Mouse (Mus musculus) liver, embryonic 11.5 days (tissue): ENCODE results near the gene Ppp1r32. TPM values are rescaled to one million over a fixed set of nuclear protein-coding genes. Genes with fewer than 3 reads are reported as not detected.
A peak's percentile ranks its signal among the peaks of the same experiment; 100 is the strongest.

Experiments
- ATAC-seq: fragments of 200-750 bp; cut with Nextera tagmentation; replicated peaks from 2 replicates; pipeline ENCODE4 v1.8.0; 2017; ENCODE audit warnings: moderate number of reproducible peaks, mild to moderate bottlenecking, moderate TSS enrichment, moderate library complexity; ENCODE audit not compliant: low FRiP score
- DNase-seq: peaks from one replicate; pipeline ENCODE4 v3.0.0-alpha.2; 2017; ENCODE audit warnings: low spot score
- H3K27ac ChIP-seq: fragments of 300-500 bp; sonication (generic); 2 replicates; pipeline ENCODE4 v1.5.1; 2014; ENCODE audit warnings: mild to moderate bottlenecking, low read depth, low read length, control low read depth
- H3K27me3 ChIP-seq: fragments of 300-500 bp; sonication (generic); replicated peaks from 2 replicates; pipeline ENCODE4 v1.6.1; 2014; ENCODE audit warnings: low read length, mixed read lengths; ENCODE audit not compliant: control insufficient read depth, insufficient read depth
- H3K36me3 ChIP-seq: fragments of 300-500 bp; sonication (generic); 2 replicates; pipeline ENCODE4 v1.6.1; 2014; ENCODE audit warnings: mild to moderate bottlenecking, low read length, moderate library complexity, mixed read lengths; ENCODE audit not compliant: control insufficient read depth, insufficient read depth
- H3K4me1 ChIP-seq: fragments of 300-500 bp; sonication (generic); replicated peaks from 2 replicates; pipeline ENCODE4 v1.6.1; 2014; ENCODE audit warnings: low read length, mixed read lengths; ENCODE audit not compliant: control insufficient read depth, insufficient read depth
- H3K4me2 ChIP-seq: fragments of 300-500 bp; sonication (generic); 2 replicates; pipeline ENCODE4 v1.6.1; 2014; ENCODE audit warnings: mild to moderate bottlenecking, control low read depth, moderate library complexity
- H3K4me3 ChIP-seq: fragments of 300-500 bp; sonication (generic); 2 replicates; pipeline ENCODE4 v1.5.1; 2014; ENCODE audit warnings: low read depth, low read length, control low read depth
- H3K9ac ChIP-seq: fragments of 300-500 bp; sonication (generic); 2 replicates; pipeline ENCODE4 v1.6.1; 2014; ENCODE audit warnings: low read depth, low read length, control low read depth
- H3K9me3 ChIP-seq: fragments of 300-500 bp; sonication (generic); 2 replicates; pipeline ENCODE4 v1.6.1; 2016; ENCODE audit warnings: low read length, inconsistent platforms, mixed read lengths; ENCODE audit not compliant: control insufficient read depth
- WGBS: fragments of 180-500 bp; shearing (Covaris S2); extraction: QIAGEN DNeasy Blood & Tissue Kit; methylation state at CpG from one replicate; pipeline ENCODE4 v1.1.7; 2014; 5-methylcytosine and 5-hydroxymethylcytosine counted together
- polyA plus RNA-seq: library from polyadenylated mRNA; unstranded; fragments of >200 nt; fragmentation: Nextera tagmentation; extraction: Ambion mirVana; gene quantifications from 2 replicates; pipeline ENCODE4 v1.2.1, GENCODE M21; 2014

Gene Ppp1r32
- polyA plus RNA-seq, 1 experiment from 2014 or later = 0.12 TPM

- 79% methylated on average over 6 of the region's 6 CpGs for WGBS
- H3K27ac ChIP-seq = no peak overlapping the region
- no peak overlapping the region for H3K9ac ChIP-seq
- H3K4me1 ChIP-seq = no peaks in the 10 kb centered on the region
- H3K4me3 ChIP-seq = no peak overlapping the region
- no peak overlapping the region for H3K4me2 ChIP-seq
- ATAC-seq (no peak), DNase-seq (no peak)
- no peaks in the 10 kb centered on the region for H3K9me3 ChIP-seq
- H3K36me3 ChIP-seq = peaks cover 12% of the 10 kb centered on the region; the same call in 1 of the 2 replicates
- no peaks in the 10 kb centered on the region for H3K27me3 ChIP-seq
Measured at GRCm38 (mm10) chr19:10510759-10511330, 28.1 kb upstream of the Ppp1r32 start.

GRCm38 (mm10) chr19:10502571-10502970, 19.8 kb upstream of the Ppp1r32 start:
- Histone ChIP-seq H3K4me3 (no peak overlapping the region), H3K4me1 (0 out of 2 replicates have a peak, but pooled peaks cover 5% of the 10 kb centered on the region), H3K9ac (no peak overlapping the region), H3K27ac (no peak overlapping the region), H3K27me3 (no peaks in the 10 kb centered on the region), H3K4me2 (no peak overlapping the region), H3K36me3 (peaks cover 17% of the 10 kb centered on the region; the same call in 1 of the 2 replicates), H3K9me3 (no peaks in the 10 kb centered on the region)
- DNase-seq (peak; percentile 52), ATAC-seq (peak; percentile 56)
- WGBS = 15% methylated on average over 4 of the region's 4 CpGs

- Histone ChIP-seq H3K9ac (no peak overlapping the region), H3K27ac (no peak overlapping the region), H3K4me1 (peaks cover 5% of the 10 kb centered on the region; the same call in 1 of the 2 replicates), H3K4me2 (no peak overlapping the region), H3K4me3 (no peak overlapping the region), H3K9me3 (no peaks in the 10 kb centered on the region), H3K27me3 (no peaks in the 10 kb centered on the region), H3K36me3 (peaks cover 13% of the 10 kb centered on the region; the same call in 1 of the 2 replicates)
- ATAC-seq = no peak
- DNase-seq = no peak
- 88% methylated on average over 8 of the region's 8 CpGs for WGBS
Measured at GRCm38 (mm10) chr19:10500581-10500980, 17.9 kb upstream of the Ppp1r32 start.

- DNase-seq = no peak
- no peak overlapping the region for H3K4me2 ChIP-seq
- H3K36me3 ChIP-seq = peaks cover 11% of the 10 kb centered on the region; the same call in 1 of the 2 replicates
- no peak overlapping the region for H3K27ac ChIP-seq
- 0 out of 2 replicates have a peak, but pooled peaks have one; percentile 23 for ATAC-seq
- H3K4me1 ChIP-seq = peaks cover 3% of the 10 kb centered on the region; the same call in 1 of the 2 replicates
- H3K27me3 ChIP-seq = no peaks in the 10 kb centered on the region
- H3K4me3 ChIP-seq = no peak overlapping the region
- WGBS = 33% methylated on average over 8 of the region's 8 CpGs
- H3K9me3 ChIP-seq = no peaks in the 10 kb centered on the region
- no peak overlapping the region for H3K9ac ChIP-seq
Measured at GRCm38 (mm10) chr19:10497512-10498160, 14.9 kb upstream of the Ppp1r32 start.

- H3K4me2 ChIP-seq = no peak overlapping the region
- no peak overlapping the region for H3K27ac ChIP-seq
- no peak overlapping the region for H3K9ac ChIP-seq
- peaks cover 2% of the 10 kb centered on the region; the same call in 1 of the 2 replicates for H3K4me1 ChIP-seq
- no peak for DNase-seq
- 76% methylated on average over 2 of the region's 2 CpGs for WGBS
- H3K9me3 ChIP-seq = no peaks in the 10 kb centered on the region
- H3K36me3 ChIP-seq = peaks cover 10% of the 10 kb centered on the region; the same call in 1 of the 2 replicates
- H3K27me3 ChIP-seq = no peaks in the 10 kb centered on the region
- no peak for ATAC-seq
- no peak overlapping the region for H3K4me3 ChIP-seq
Measured at GRCm38 (mm10) chr19:10496976-10497375, 14.2 kb upstream of the Ppp1r32 start.

- H3K4me1 ChIP-seq = peaks cover 2% of the 10 kb centered on the region; the same call in 1 of the 2 replicates
- no peak overlapping the region for H3K27ac ChIP-seq
- no peak overlapping the region for H3K4me2 ChIP-seq
- DNase-seq (no peak), ATAC-seq (no peak)
- H3K27me3 ChIP-seq = no peaks in the 10 kb centered on the region
- H3K9me3 ChIP-seq = no peaks in the 10 kb centered on the region
- H3K36me3 ChIP-seq = peaks cover under 1% of the 10 kb centered on the region; the same call in 1 of the 2 replicates
- no peak overlapping the region for H3K4me3 ChIP-seq
- no peak overlapping the region for H3K9ac ChIP-seq
- WGBS = 81% methylated on average over 1 of the region's 1 CpGs
Measured at GRCm38 (mm10) chr19:10495670-10496069, 12.9 kb upstream of the Ppp1r32 start.

GRCm38 (mm10) chr19:10486264-10486738, 3.6 kb upstream of the Ppp1r32 start:
- H3K9ac ChIP-seq = no peak overlapping the region
- H3K9me3 ChIP-seq = no peaks in the 10 kb centered on the region
- H3K4me2 ChIP-seq = no peak overlapping the region
- 22% methylated on average over 9 of the region's 9 CpGs for WGBS
- ATAC-seq = no peak; the same call in 1 of the 2 replicates
- H3K36me3 ChIP-seq = no peaks in the 10 kb centered on the region
- peaks cover 11% of the 10 kb centered on the region for H3K27me3 ChIP-seq
- no peak overlapping the region for H3K4me3 ChIP-seq
- peak; percentile 43 for DNase-seq
- no peak overlapping the region for H3K27ac ChIP-seq
- no peaks in the 10 kb centered on the region for H3K4me1 ChIP-seq

GRCm38 (mm10) chr19:10479541-10479940, 3.2 kb downstream of the Ppp1r32 start:
- DNase-seq (no peak), ATAC-seq (no peak)
- Histone ChIP-seq H3K9me3 (no peaks in the 10 kb centered on the region), H3K4me2 (no peak overlapping the region), H3K36me3 (no peaks in the 10 kb centered on the region), H3K27me3 (peaks cover 3% of the 10 kb centered on the region), H3K4me1 (no peaks in the 10 kb centered on the region), H3K9ac (no peak overlapping the region), H3K4me3 (no peak overlapping the region), H3K27ac (no peak overlapping the region)
- WGBS = 47% methylated on average over 4 of the region's 4 CpGs
